10 mouse cellular contexts compared by ENCODE assay signal in the genomic region with DNA sequence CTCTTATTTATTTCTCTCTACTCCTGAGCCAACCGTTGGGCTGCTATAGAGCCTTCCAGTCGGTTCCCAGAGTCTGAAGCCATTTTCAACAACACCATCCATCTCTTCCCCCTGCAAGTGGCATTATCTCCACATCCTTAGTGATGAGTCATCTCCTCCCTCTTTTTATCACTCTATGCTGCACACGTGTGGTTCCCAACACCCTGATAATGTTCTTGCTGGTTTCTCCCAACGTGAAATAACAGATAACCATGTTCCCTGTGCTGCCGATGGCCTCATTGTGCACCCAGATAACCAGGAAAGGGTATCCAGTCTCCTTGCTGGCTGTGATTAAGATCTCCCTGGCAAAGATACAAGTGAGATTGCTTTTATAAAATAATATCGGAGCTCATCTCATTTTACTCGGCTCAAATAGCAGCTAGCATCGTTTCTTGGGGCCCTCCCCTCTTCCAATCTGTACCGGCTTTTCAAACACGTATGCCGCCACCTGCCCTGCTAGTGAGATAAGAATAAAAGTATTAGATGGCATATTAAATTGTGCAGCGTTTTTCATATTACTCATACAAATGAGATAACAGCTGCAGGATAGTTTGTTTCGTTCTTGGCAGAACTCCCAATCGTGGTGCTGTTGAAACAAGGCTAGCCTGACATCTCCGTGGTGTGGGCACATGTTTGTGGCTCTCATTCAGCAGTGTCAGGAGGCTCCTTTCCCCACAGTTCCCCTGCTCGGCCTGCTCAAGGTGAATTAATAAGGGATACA.
DNase-seq lines count a peak whose midpoint lies in the region; ATAC-seq and TF ChIP-seq lines count a peak whose summit lies in the region.
"Had no signal": no experiment of that assay in that cellular context is flagged by ENCODE, and none has a peak within 500 bp of the region (broad histone marks: within the 10 kb centered on the region; RNA-seq: fewer than 3 reads in every experiment).

No protein-coding gene starts in this region.

- WGBS in lung, postnatal 0 days, result 42% methylated on average over 16 of the region's 16 CpGs
- 41% methylated on average over 16 of the region's 16 CpGs for WGBS in lung, adult 2 months

- no peak for TF ChIP-seq EP300 in lung, postnatal 0 days (IDR thresholded peaks at IDR 0.05)

- peak; percentile 39 to 51 for DNase-seq in cerebellum, postnatal 10 days
- no peak for DNase-seq in cerebellum, adult 9-11 months
- peak; percentile 25 for DNase-seq in lung, postnatal 0 days (ENCODE audit: low spot score)
- DNase-seq in lung, adult 2 months, result no peak
- peak; percentile 29 to 44 for DNase-seq in layer of hippocampus, adult 2 months (ENCODE audit: low spot score in 2 of 2)
- DNase-seq in lung, postnatal 36 days, result peak; percentile 26
- no peak for DNase-seq in testis, postnatal 10 days (ENCODE audit: low spot score)
- no peak for DNase-seq in cerebellum, postnatal 25 days
- DNase-seq: heart, adult 18-20 months had no signal

- TF ChIP-seq CTCF in lung, postnatal 0 days (IDR thresholded peaks at IDR 0.05), result no peak
- no peak for TF ChIP-seq CTCF in lung, adult 2 months (IDR thresholded peaks at IDR 0.05; ENCODE audit: insufficient read depth, low read length)
- TF ChIP-seq CTCF in layer of hippocampus, adult 2 months (conservative IDR thresholded peaks at IDR 0.05), result no peak

- H3K27ac ChIP-seq in lung, postnatal 0 days (ENCODE audit: low read length), result no peak overlapping the region
- peak overlapping the region; percentile 75 for H3K27ac ChIP-seq in layer of hippocampus, adult 2 months
- H3K27ac ChIP-seq: neural tube, embryonic 13.5 days had no signal

- no peaks in the 10 kb centered on the region for H3K4me1 ChIP-seq in lung, postnatal 0 days (ENCODE audit: insufficient read depth, low read depth, low read length)
- H3K4me1 ChIP-seq in lung, adult 2 months (ENCODE audit: control insufficient read depth, insufficient read depth, low read length), result no peaks in the 10 kb centered on the region
- H3K4me1 ChIP-seq: neural tube, embryonic 13.5 days had no signal

- H3K9ac ChIP-seq in lung, postnatal 0 days (replicated peaks; ENCODE audit: low read depth), result no peak overlapping the region
- H3K9ac ChIP-seq: neural tube, embryonic 13.5 days had no signal

- TF ChIP-seq POLR2A in lung, adult 2 months (IDR thresholded peaks at IDR 0.05; ENCODE audit: borderline replicate concordance, extremely low read depth, low read depth, low read length), result no peak

- H3K4me3 ChIP-seq in lung, postnatal 0 days (ENCODE audit: low read depth, low read length), result no peak overlapping the region
- H3K4me3 ChIP-seq in lung, adult 2 months (replicated peaks; ENCODE audit: extremely low read depth, low read depth, low read length), result no peak overlapping the region
- no peak overlapping the region for H3K4me3 ChIP-seq in layer of hippocampus, adult 2 months
- H3K4me3 ChIP-seq: neural tube, embryonic 13.5 days had no signal

- H3K36me3 ChIP-seq in lung, postnatal 0 days (ENCODE audit: insufficient read depth, low read length), result no peaks in the 10 kb centered on the region
- H3K36me3 ChIP-seq: neural tube, embryonic 13.5 days had no signal

- H3K27me3 ChIP-seq in lung, postnatal 0 days (replicated peaks; ENCODE audit: insufficient read depth, low read length), result no peaks in the 10 kb centered on the region
- H3K27me3 ChIP-seq: neural tube, embryonic 13.5 days had no signal

- H3K4me2 ChIP-seq in lung, postnatal 0 days (replicated peaks; ENCODE audit: low read depth, low read length), result no peak overlapping the region
- H3K4me2 ChIP-seq: neural tube, embryonic 13.5 days had no signal

- H3K9me3 ChIP-seq in lung, postnatal 0 days (ENCODE audit: low read length), result no peaks in the 10 kb centered on the region
- H3K9me3 ChIP-seq: neural tube, embryonic 13.5 days had no signal

- ATAC-seq in lung, postnatal 0 days, result no peak

Comparison
In these comparisons a context has a peak if more than half of its experiments do, and no peak if none do; other contexts are left out.
1. DNase-seq: peak in cerebellum, postnatal 10 days (2 of 2), lung, postnatal 0 days (single experiment), layer of hippocampus, adult 2 months (2 of 2) and lung, postnatal 36 days (single experiment); none in cerebellum, adult 9-11 months (single experiment), lung, adult 2 months (single experiment), testis, postnatal 10 days (single experiment) and cerebellum, postnatal 25 days (0 of 2).